Mouse (Mus musculus) intestine, postnatal 0 days (tissue): ENCODE results near the gene Rrm2. TPM values are rescaled to one million over a fixed set of nuclear protein-coding genes. Genes with fewer than 3 reads are reported as not detected.
"Not testable (repeated sequence)": the region's sequence is repeated elsewhere in the genome, so short reads cannot be mapped to it uniquely, and the experiment has no call there.

Source experiments
- ATAC-seq: fragments of 200-750 bp; cut with Nextera tagmentation; 2 replicates; pipeline ENCODE4 v1.8.0; 2017; ENCODE audit warnings: mild to moderate bottlenecking, moderate TSS enrichment, moderate library complexity
- H3K27ac ChIP-seq: fragments of 300-500 bp; sonication (generic); 2 replicates; pipeline ENCODE4 v1.5.1; 2014; ENCODE audit warnings: mild to moderate bottlenecking, low read depth, low read length, moderate library complexity
- H3K27me3 ChIP-seq: fragments of 300-500 bp; sonication (generic); replicated peaks from 2 replicates; pipeline ENCODE4 v1.6.1; 2014; ENCODE audit warnings: low read length, mixed read lengths; ENCODE audit not compliant: control insufficient read depth, insufficient read depth
- H3K36me3 ChIP-seq: fragments of 300-500 bp; sonication (generic); 2 replicates; pipeline ENCODE4 v1.6.1; 2014; ENCODE audit warnings: mild to moderate bottlenecking, moderate library complexity; ENCODE audit not compliant: control insufficient read depth, insufficient read depth
- H3K4me1 ChIP-seq: fragments of 300-500 bp; sonication (generic); replicated peaks from 2 replicates; pipeline ENCODE4 v1.6.1; 2014; ENCODE audit warnings: antibody characterized with exemption, low read length, mixed read lengths; ENCODE audit not compliant: control insufficient read depth, insufficient read depth
- H3K4me2 ChIP-seq: fragments of 300-500 bp; sonication (generic); replicated peaks from 2 replicates; pipeline ENCODE4 v1.6.1; 2014; ENCODE audit warnings: low read depth, mild to moderate bottlenecking, moderate library complexity
- H3K4me3 ChIP-seq: fragments of 300-500 bp; sonication (generic); 2 replicates; pipeline ENCODE4 v1.5.1; 2014; ENCODE audit warnings: low read depth, low read length
- H3K9ac ChIP-seq: fragments of 300-500 bp; sonication (generic); 2 replicates; pipeline ENCODE4 v1.6.1; 2014; ENCODE audit warnings: mild to moderate bottlenecking, low read depth, low read length
- H3K9me3 ChIP-seq: fragments of 300-500 bp; sonication (generic); 2 replicates; pipeline ENCODE4 v1.6.1; 2016; ENCODE audit warnings: mixed run types; ENCODE audit not compliant: control insufficient read depth
- CTCF ChIP-seq: sonication (generic); IDR thresholded peaks from 2 replicates; pipeline ENCODE4 v1.5.1; 2016; ENCODE audit warnings: low read depth, mild to moderate bottlenecking, control low read depth, antibody characterized with exemption, moderate library complexity
- WGBS: fragments of 180-500 bp; shearing (Covaris S2); extraction: QIAGEN DNeasy Blood & Tissue Kit; methylation state at CpG from one replicate; pipeline ENCODE4 v1.1.7; 2014; 5-methylcytosine and 5-hydroxymethylcytosine counted together
- polyA plus RNA-seq: library from polyadenylated mRNA; unstranded; fragments of >200 nt; fragmentation: Nextera tagmentation; extraction: Ambion mirVana; gene quantifications from 2 replicates; pipeline ENCODE4 v1.2.1, GENCODE M21; 2015

Rrm2 gene
- polyA plus RNA-seq, 1 experiment from 2014 or later = 37.4 TPM

DNA sequence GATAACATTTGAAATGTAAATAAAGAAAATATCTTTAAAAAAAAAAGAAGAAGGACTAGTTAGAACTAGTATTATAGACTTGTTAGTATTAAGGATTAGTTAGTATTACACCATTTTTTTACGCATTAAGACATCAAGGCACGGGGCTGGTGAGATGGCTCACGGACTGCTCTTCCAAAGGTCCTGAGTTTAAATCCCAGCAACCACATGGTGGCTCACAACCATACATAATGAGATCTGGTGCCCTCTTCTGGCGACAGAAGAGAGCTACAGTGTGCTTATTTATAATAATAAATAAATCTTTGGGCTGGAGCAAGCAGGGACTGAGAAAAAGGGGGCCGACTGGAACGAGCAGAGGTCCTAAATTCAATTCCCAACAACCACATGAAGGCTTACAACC lies 33.5 kb downstream of the Rrm2 start:
- not testable (repeated sequence) for H3K4me3 ChIP-seq, ATAC-seq

DNA sequence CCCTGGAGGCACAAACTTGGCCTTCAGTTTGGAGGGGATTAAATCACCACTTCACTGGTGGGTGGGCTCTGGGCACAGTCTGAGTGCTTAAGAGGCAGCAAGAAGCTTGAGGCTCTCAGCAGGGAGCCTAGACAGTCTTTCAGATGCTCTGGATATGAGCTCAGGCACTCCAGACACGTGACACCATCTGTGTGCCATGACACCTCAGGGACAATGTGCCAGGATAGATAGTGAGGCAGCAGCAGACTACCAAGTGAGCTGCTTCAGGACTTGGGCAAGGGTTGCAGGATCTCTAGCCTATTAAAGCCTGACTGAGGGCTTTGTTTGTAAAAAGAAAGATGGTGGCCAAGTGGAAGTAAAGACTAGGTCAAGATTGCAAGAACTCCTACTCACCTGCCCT lies 36.3 kb downstream of the Rrm2 start:
- Histone ChIP-seq H3K9ac (no peak overlapping the region), H3K27ac (no peak overlapping the region), H3K27me3 (no peaks in the 10 kb centered on the region), H3K36me3 (no peaks in the 10 kb centered on the region), H3K4me3 (no peak overlapping the region), H3K4me2 (no peak overlapping the region), H3K9me3 (no peaks in the 10 kb centered on the region), H3K4me1 (no peaks in the 10 kb centered on the region)
- ATAC-seq = no peak
- TF ChIP-seq CTCF = no peak
- WGBS = 56% methylated on average over 1 of the region's 1 CpGs

More for the DNA sequence above, 33.5 kb downstream of the Rrm2 start:
- not testable (repeated sequence) for H3K9ac ChIP-seq, H3K9me3 ChIP-seq, H3K4me1 ChIP-seq, H3K36me3 ChIP-seq, H3K4me2 ChIP-seq, H3K27ac ChIP-seq, H3K27me3 ChIP-seq
- 75% methylated on average over 6 of the region's 6 CpGs for WGBS
- peak; percentile 59 for TF ChIP-seq CTCF

DNA sequence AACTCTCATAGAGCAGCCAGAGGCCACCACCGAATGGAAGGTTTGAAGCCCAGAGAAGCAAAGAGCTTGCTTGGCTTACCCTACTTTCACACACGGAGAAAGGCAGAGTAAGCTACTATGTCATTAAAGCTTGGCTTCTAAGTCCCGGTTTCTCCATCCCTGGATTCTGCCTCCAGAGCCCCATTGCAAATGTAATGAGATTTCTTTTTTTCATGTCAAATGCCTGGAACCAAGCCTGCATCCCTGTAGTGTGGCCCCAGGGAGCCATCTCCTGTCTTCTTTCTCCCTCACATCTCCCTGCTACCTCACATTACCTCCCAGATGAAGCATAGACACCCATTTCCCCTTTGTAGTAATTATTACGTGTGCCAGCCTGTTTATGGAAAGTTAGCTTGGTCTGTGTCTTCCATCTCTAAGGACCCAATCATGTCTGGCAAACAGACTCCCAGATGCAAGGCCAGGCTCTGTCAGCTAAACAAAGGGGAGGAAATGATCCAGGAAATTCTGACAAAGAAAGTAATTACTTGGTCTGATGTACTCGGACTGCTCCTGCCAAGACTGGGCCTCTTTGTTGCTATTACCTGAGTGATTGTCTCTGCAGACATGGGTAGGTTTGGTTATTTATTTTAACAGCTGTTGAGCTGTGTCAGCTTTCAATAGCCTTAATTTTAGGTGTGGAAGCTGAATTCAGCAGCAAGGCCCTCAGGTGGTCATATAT lies 38.7 kb downstream of the Rrm2 start:
- no peaks in the 10 kb centered on the region for H3K4me1 ChIP-seq
- H3K4me2 ChIP-seq = no peak overlapping the region
- H3K27me3 ChIP-seq = no peaks in the 10 kb centered on the region
- H3K27ac ChIP-seq = no peak overlapping the region
- no peak for ATAC-seq
- H3K36me3 ChIP-seq = no peaks in the 10 kb centered on the region
- H3K9me3 ChIP-seq = no peaks in the 10 kb centered on the region
- H3K9ac ChIP-seq = no peak overlapping the region
- no peak overlapping the region for H3K4me3 ChIP-seq
- TF ChIP-seq CTCF = no peak
- 49% methylated on average over 5 of the region's 5 CpGs for WGBS

DNA sequence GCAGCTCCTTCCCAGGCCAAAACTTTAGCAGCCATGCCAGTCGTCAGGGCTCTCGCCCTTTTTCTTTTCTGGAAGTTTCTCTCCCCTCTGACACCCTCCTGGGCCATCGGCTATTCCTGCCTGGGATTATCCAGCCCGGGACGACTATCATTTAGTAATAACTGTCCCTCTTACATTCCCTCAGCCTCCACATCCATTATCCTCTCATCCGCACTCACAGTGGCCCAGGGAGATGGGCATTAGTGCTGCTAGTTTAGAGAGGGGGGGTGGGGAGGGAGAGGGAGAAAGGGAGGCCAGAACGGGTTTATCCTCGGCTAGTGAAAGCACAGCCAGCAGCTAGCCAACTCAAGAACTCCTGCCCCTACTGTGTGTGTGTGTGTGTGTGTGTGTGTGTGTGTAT lies 39.3 kb downstream of the Rrm2 start:
- TF ChIP-seq CTCF = no peak
- WGBS = 61% methylated on average over 8 of the region's 8 CpGs
- H3K9ac ChIP-seq = no peak overlapping the region

DNA sequence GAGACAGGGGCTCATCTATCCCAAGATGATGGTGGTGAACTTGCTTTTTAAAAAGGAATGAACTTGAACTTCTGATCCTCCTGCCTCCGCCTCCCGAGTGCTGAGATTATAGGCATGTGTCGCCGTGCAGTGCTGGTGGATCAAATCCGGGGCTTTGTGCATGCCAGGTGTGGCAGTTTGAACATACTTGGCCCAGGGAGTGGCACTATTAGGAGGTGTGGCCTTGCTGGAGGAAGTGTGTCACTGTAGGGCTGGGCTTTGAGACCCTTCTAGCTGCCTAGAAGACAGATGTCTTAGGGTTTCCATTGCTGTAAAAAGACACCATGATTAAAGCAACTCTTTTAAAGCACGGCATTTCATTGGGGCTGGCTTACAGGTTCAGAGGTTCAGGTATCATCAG lies 42.5 kb downstream of the Rrm2 start:
- Histone ChIP-seq H3K9me3 (no peaks in the 10 kb centered on the region), H3K4me1 (no peaks in the 10 kb centered on the region), H3K4me3 (no peak overlapping the region), H3K36me3 (no peaks in the 10 kb centered on the region), H3K27me3 (no peaks in the 10 kb centered on the region), H3K27ac (no peak overlapping the region), H3K4me2 (no peak overlapping the region), H3K9ac (no peak overlapping the region)
- TF ChIP-seq CTCF = no peak
- 78% methylated on average over 6 of the region's 6 CpGs for WGBS
- no peak for ATAC-seq

More for the DNA sequence above, 39.3 kb downstream of the Rrm2 start:
- no peak overlapping the region for H3K4me3 ChIP-seq
- H3K36me3 ChIP-seq = no peaks in the 10 kb centered on the region
- H3K9me3 ChIP-seq = no peaks in the 10 kb centered on the region
- no peak for ATAC-seq
- no peaks in the 10 kb centered on the region for H3K4me1 ChIP-seq
- H3K27ac ChIP-seq = no peak overlapping the region
- H3K4me2 ChIP-seq = no peak overlapping the region
- H3K27me3 ChIP-seq = no peaks in the 10 kb centered on the region

DNA sequence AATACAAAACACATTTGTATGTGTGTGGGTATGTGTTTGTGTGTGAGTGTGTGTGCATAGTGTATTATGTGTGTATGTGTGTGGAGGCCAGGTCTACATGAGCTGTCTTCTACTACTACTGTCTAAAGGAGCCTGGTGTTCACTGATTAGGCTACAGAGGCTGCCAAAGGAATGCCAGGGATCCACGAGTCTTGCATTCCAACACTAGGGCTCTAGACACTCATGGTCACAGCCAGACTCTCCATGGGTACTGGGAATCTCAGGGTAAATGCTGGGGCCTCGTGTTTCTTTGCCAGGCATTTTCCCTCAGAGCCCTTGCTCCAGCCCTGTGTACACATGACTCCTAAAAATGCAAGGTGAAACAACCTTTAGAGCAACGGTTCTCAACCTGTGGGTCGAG lies 45.6 kb downstream of the Rrm2 start:
- H3K4me2 ChIP-seq = no peak overlapping the region
- no peaks in the 10 kb centered on the region for H3K27me3 ChIP-seq
- WGBS = 78% methylated on average over 4 of the region's 4 CpGs
- H3K36me3 ChIP-seq = no peaks in the 10 kb centered on the region
- no peaks in the 10 kb centered on the region for H3K9me3 ChIP-seq
- no peak for ATAC-seq
- TF ChIP-seq CTCF = no peak
- H3K27ac ChIP-seq = no peak overlapping the region
- no peaks in the 10 kb centered on the region for H3K4me1 ChIP-seq
- no peak overlapping the region for H3K4me3 ChIP-seq
- no peak overlapping the region for H3K9ac ChIP-seq

DNA sequence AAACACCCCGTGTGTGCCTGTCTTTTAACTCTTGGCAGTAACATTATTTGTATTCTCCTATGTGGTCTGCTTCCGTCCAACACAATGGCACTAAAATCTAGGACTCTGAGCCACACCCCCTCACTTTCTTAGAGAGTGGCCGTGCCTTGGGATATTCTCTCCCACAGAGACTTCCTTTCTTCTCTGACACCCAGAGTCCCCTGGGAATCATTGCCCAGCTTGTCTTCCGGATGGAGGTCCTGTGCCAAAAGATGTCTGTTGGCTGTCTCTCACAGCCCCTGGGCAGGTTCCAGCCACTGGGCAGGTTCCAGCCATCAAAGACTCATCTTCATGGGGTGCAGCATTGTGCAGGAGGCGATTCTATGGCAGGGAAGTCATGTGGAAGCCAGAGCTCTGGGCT lies 46.7 kb downstream of the Rrm2 start:
- no peak for ATAC-seq
- TF ChIP-seq CTCF = no peak
- H3K9ac ChIP-seq = no peak overlapping the region

More for the DNA sequence above, 46.7 kb downstream of the Rrm2 start:
- Histone ChIP-seq H3K27me3 (no peaks in the 10 kb centered on the region), H3K4me3 (no peak overlapping the region), H3K36me3 (no peaks in the 10 kb centered on the region), H3K4me1 (no peaks in the 10 kb centered on the region), H3K27ac (no peak overlapping the region), H3K9me3 (no peaks in the 10 kb centered on the region), H3K4me2 (no peak overlapping the region)
- WGBS = 56% methylated on average over 5 of the region's 5 CpGs
